Mouse (Mus musculus) myocyte (in vitro differentiated cells): ENCODE results near the gene Sult1d1. TPM values are rescaled to one million over a fixed set of nuclear protein-coding genes. Genes with fewer than 3 reads are reported as not detected.

Experiments
- H3K27me3 ChIP-seq: one replicate; pipeline ENCODE4 v1.6.1; 2011; ENCODE audit not compliant: control insufficient read depth, insufficient read depth, insufficient read length
- H3K36me3 ChIP-seq: one replicate; pipeline ENCODE4 v1.6.1; 2011; ENCODE audit not compliant: control insufficient read depth, insufficient read depth
- H3K4me2 ChIP-seq: one replicate; pipeline ENCODE4 v1.6.1; 2011; ENCODE audit warnings: low read depth, control low read depth
- H3K4me3 ChIP-seq: one replicate; pipeline ENCODE4 v1.5.1; 2011; ENCODE audit warnings: mild to moderate bottlenecking, control low read depth, moderate library complexity
- H3K79me2 ChIP-seq: one replicate; pipeline ENCODE4 v1.6.1; 2011; ENCODE audit not compliant: control insufficient read depth, insufficient read depth
- H3ac ChIP-seq: one replicate; pipeline ENCODE4 v1.6.1; 2011; ENCODE audit not compliant: control insufficient read depth, insufficient read length
- CEBPB ChIP-seq: IDR thresholded peaks from 2 replicates; pipeline ENCODE4 v1.6.1; 2011; ENCODE audit warnings: mild to moderate bottlenecking, moderate library complexity; ENCODE audit not compliant: poor library complexity, insufficient read depth, severe bottlenecking
- E2F4 ChIP-seq: IDR thresholded peaks from one replicate; pipeline ENCODE4 v1.6.1; 2011; ENCODE audit warnings: mild to moderate bottlenecking, control low read depth, moderate library complexity; ENCODE audit not compliant: insufficient read depth
- MAX ChIP-seq: IDR thresholded peaks from one replicate; pipeline ENCODE4 v1.6.1; 2011; ENCODE audit warnings: low read depth, mild to moderate bottlenecking, control low read depth
- MYOD1 ChIP-seq, 3 experiments: IDR thresholded peaks; one replicate each; pipeline ENCODE4 v1.6.1; 2011; ENCODE audit warnings: control low read depth in 2 of 3, low read depth in 2 of 3, mild to moderate bottlenecking in 2 of 3, moderate library complexity in 1 of 3; ENCODE audit not compliant: insufficient read length in 2 of 3, control insufficient read depth in 1 of 3
- MYOG ChIP-seq, 3 experiments: IDR thresholded peaks; one replicate each; pipeline ENCODE4 v1.6.1; 2011; ENCODE audit warnings: control low read depth in 2 of 3, low read depth in 2 of 3, mild to moderate bottlenecking in 2 of 3; ENCODE audit not compliant: insufficient read length in 2 of 3, control insufficient read depth in 1 of 3, insufficient read depth in 1 of 3
- POLR2A ChIP-seq: IDR thresholded peaks from one replicate; pipeline ENCODE4 v1.6.1; 2011; ENCODE audit warnings: low read depth, mild to moderate bottlenecking, control low read depth, moderate library complexity; ENCODE audit not compliant: insufficient read length
- POLR2AphosphoS2 ChIP-seq: IDR thresholded peaks from one replicate; pipeline ENCODE4 v1.6.1; 2011; ENCODE audit warnings: low read depth, control low read depth; ENCODE audit not compliant: insufficient read length
- REST ChIP-seq: IDR thresholded peaks from one replicate; pipeline ENCODE4 v1.6.1; 2011; ENCODE audit warnings: mild to moderate bottlenecking, control low read depth, moderate library complexity; ENCODE audit not compliant: insufficient read depth, insufficient read length
- SRF ChIP-seq: IDR thresholded peaks from one replicate; pipeline ENCODE4 v1.6.1; 2011; ENCODE audit warnings: low read depth; ENCODE audit not compliant: control insufficient read depth, insufficient read length
- TCF12 ChIP-seq: IDR thresholded peaks from one replicate; pipeline ENCODE4 v1.6.1; 2011; ENCODE audit warnings: mild to moderate bottlenecking, control low read depth; ENCODE audit not compliant: poor library complexity, insufficient read depth, severe bottlenecking
- TCF3 ChIP-seq: IDR thresholded peaks from one replicate; pipeline ENCODE4 v1.6.1; 2011; ENCODE audit warnings: low read depth, control low read depth; ENCODE audit not compliant: insufficient read length
- USF1 ChIP-seq: IDR thresholded peaks from one replicate; pipeline ENCODE4 v1.6.1; 2011; ENCODE audit warnings: low read depth, mild to moderate bottlenecking, control low read depth, moderate library complexity
- polyA plus RNA-seq: library from polyadenylated mRNA; unstranded; fragments of >200 nt; fragmentation: generic; extraction: Trizol; gene quantifications from one replicate; pipeline ENCODE4 v1.2.1, GENCODE M21; 2012; ENCODE audit warnings: missing spikeins

The Sult1d1 gene
- polyA plus RNA-seq, 1 experiment: not detected

- Histone ChIP-seq H3K27me3 (no peaks in the 10 kb centered on the region), H3ac (no peak overlapping the region), H3K4me3 (no peak overlapping the region), H3K36me3 (no peaks in the 10 kb centered on the region), H3K79me2 (no peaks in the 10 kb centered on the region), H3K4me2 (no peak overlapping the region)
- TF ChIP-seq POLR2A (no peak), REST (no peak), CEBPB (no peak), MYOD1 (IDR thresholded peaks at IDR 0.05; ENCODE audit: control insufficient read depth in 1 of 3, insufficient read length in 2 of 3, low read depth in 2 of 3) (no peak), SRF (no peak), MYOG (IDR thresholded peaks at IDR 0.05; ENCODE audit: control insufficient read depth in 1 of 3, insufficient read depth in 1 of 3, insufficient read length in 2 of 3, low read depth in 2 of 3) (no peak), E2F4 (no peak), POLR2AphosphoS2 (no peak), TCF3 (no peak), TCF12 (no peak), MAX (no peak), USF1 (no peak)
Observed at GRCm38 (mm10) chr5:87505776-87506458, 62.9 kb downstream of the Sult1d1 start.

Other genes starting within 250 kb of the Sult1d1 start
- gene Ugt2a3, start 231.8 kb downstream of the Sult1d1 start, polyA plus RNA-seq: not detected
- gene Ugt2b38, start 144.8 kb downstream of the Sult1d1 start, polyA plus RNA-seq: not detected
- not detected for gene Ugt2a2, start 86.8 kb downstream of the Sult1d1 start, polyA plus RNA-seq
- gene Gm43638, start 82.2 kb downstream of the Sult1d1 start, polyA plus RNA-seq: not detected
- gene Ugt2a1, start 78.2 kb downstream of the Sult1d1 start, polyA plus RNA-seq: not detected
- not detected for gene Sult1b1, start 30.8 kb downstream of the Sult1d1 start, polyA plus RNA-seq
- gene Sult1e1, start 22.6 kb upstream of the Sult1d1 start, polyA plus RNA-seq: not detected
- not detected for gene Csn1s1, start 97.2 kb upstream of the Sult1d1 start, polyA plus RNA-seq
- not detected for gene Csn2, start 130.6 kb upstream of the Sult1d1 start, polyA plus RNA-seq
- not detected for gene Csn1s2a, start 205.5 kb upstream of the Sult1d1 start, polyA plus RNA-seq
- gene Csn1s2b, start 239.1 kb upstream of the Sult1d1 start, polyA plus RNA-seq: not detected